ENCODE assay signal across 9 mouse cellular contexts in genomic region chr1:54585278-54585846, GRCm38 (mm10). TPM values are rescaled to one million over a fixed set of nuclear protein-coding genes. Genes with fewer than 3 reads are reported as not detected.
DNase-seq lines count a peak whose midpoint lies in the region; ATAC-seq and TF ChIP-seq lines count a peak whose summit lies in the region.
"Had no signal": no experiment of that assay in that cellular context is flagged by ENCODE, and none has a peak within 500 bp of the region (broad histone marks: within the 10 kb centered on the region; RNA-seq: fewer than 3 reads in every experiment).

No protein-coding gene starts in this region.

- peak overlapping the region in 1 of 3 experiments; percentile 28 for H3K4me3 ChIP-seq in CH12.LX (replicated peaks in 1 of 3; ENCODE audit: low read depth in 2 of 3, low read length in 2 of 3, poor library complexity in 1 of 3)
- H3K4me3 ChIP-seq in bone marrow macrophage, adult 2 months (ENCODE audit: insufficient read depth, low read length), result peak overlapping the region; percentile 7; the same call in 1 of the 2 replicates
- H3K4me3 ChIP-seq in kidney, embryonic 16.5 days (ENCODE audit: low read length), result no peak overlapping the region
- H3K4me3 ChIP-seq in neural tube, embryonic 13.5 days, result no peak overlapping the region
- no peak overlapping the region for H3K4me3 ChIP-seq in intestine, embryonic 16.5 days (ENCODE audit: low read length)

- no peak for TF ChIP-seq RAD21 in CH12.LX (IDR thresholded peaks at IDR 0.05; ENCODE audit: low read depth, low read length)

- H3K79me2 ChIP-seq in CH12.LX (replicated peaks; ENCODE audit: control insufficient read depth, extremely low read depth, insufficient read depth, poor library complexity, severe bottlenecking), result no peaks in the 10 kb centered on the region

- no peaks in the 10 kb centered on the region for H3K36me3 ChIP-seq in CH12.LX (replicated peaks in 1 of 2; ENCODE audit: control insufficient read depth in 1 of 2, insufficient read depth in 1 of 2, low read length in 1 of 2)
- no peaks in the 10 kb centered on the region for H3K36me3 ChIP-seq in kidney, embryonic 16.5 days (ENCODE audit: insufficient read depth, low read length)
- H3K36me3 ChIP-seq in neural tube, embryonic 13.5 days, result no peaks in the 10 kb centered on the region
- no peaks in the 10 kb centered on the region for H3K36me3 ChIP-seq in intestine, embryonic 16.5 days (ENCODE audit: control insufficient read depth, insufficient read depth, low read length)

- no peaks in the 10 kb centered on the region for H3K9me3 ChIP-seq in CH12.LX (replicated peaks; ENCODE audit: low read length)
- H3K9me3 ChIP-seq in kidney, embryonic 16.5 days (ENCODE audit: low read length), result no peaks in the 10 kb centered on the region
- no peaks in the 10 kb centered on the region for H3K9me3 ChIP-seq in neural tube, embryonic 13.5 days
- no peaks in the 10 kb centered on the region for H3K9me3 ChIP-seq in intestine, embryonic 16.5 days (ENCODE audit: control insufficient read depth, low read length)

- dilution Hi-C loops in CH12.LX (cut with MboI; ENCODE audit: extremely low pct_ligation_motif_present, extremely low pct_unique_long_range_greater_than_20kb, low sequenced_read_pairs), result no loop called here

- peak; percentile 80 for TF ChIP-seq EP300 in CH12.LX (IDR thresholded peaks at IDR 0.05; ENCODE audit: low read length)

- H3K27me3 ChIP-seq in CH12.LX (replicated peaks), result no peaks in the 10 kb centered on the region
- no peaks in the 10 kb centered on the region for H3K27me3 ChIP-seq in kidney, embryonic 16.5 days (ENCODE audit: insufficient read depth, low read length)
- H3K27me3 ChIP-seq in neural tube, embryonic 13.5 days, result no peaks in the 10 kb centered on the region
- no peaks in the 10 kb centered on the region for H3K27me3 ChIP-seq in intestine, embryonic 16.5 days (replicated peaks; ENCODE audit: control insufficient read depth, insufficient read depth, low read length)

- peak; percentile 96 for DNase-seq in CH12.LX (ENCODE audit: extremely low read depth)
- no peak for DNase-seq in left cerebral cortex, adult 18-20 months (ENCODE audit: low spot score in 2 of 2)
- DNase-seq in cerebellum, postnatal 10 days, result no peak
- no peak for DNase-seq in c-Kit-positive CD71-positive TER-119-positive erythroid progenitor cells, embryonic 14.5 days (ENCODE audit: low spot score)
- DNase-seq: right cerebral cortex, postnatal 14 days had no signal

- H3K4me1 ChIP-seq in CH12.LX (ENCODE audit: control insufficient read depth in 1 of 2, insufficient read depth in 2 of 2), result peaks cover 10 to 31% of the 10 kb centered on the region in 2 experiments
- peaks cover 27% of the 10 kb centered on the region for H3K4me1 ChIP-seq in bone marrow macrophage, adult 2 months (ENCODE audit: control insufficient read depth, insufficient read depth, low read length)
- 0 out of 2 replicates have a peak, but pooled peaks cover 7% of the 10 kb centered on the region for H3K4me1 ChIP-seq in kidney, embryonic 16.5 days (ENCODE audit: insufficient read depth, low read length)
- H3K4me1 ChIP-seq in neural tube, embryonic 13.5 days (replicated peaks), result peaks cover 12% of the 10 kb centered on the region
- no peaks in the 10 kb centered on the region for H3K4me1 ChIP-seq in intestine, embryonic 16.5 days (ENCODE audit: control insufficient read depth, insufficient read depth, low read length)

- peak overlapping the region; percentile 94 for H3K27ac ChIP-seq in CH12.LX (ENCODE audit: insufficient read depth, low read depth)
- H3K27ac ChIP-seq in bone marrow macrophage, adult 2 months (ENCODE audit: insufficient read depth, low read depth, low read length), result peak overlapping the region; percentile 59
- peak overlapping the region; percentile 65 for H3K27ac ChIP-seq in kidney, embryonic 16.5 days (ENCODE audit: low read length)
- no peak overlapping the region for H3K27ac ChIP-seq in neural tube, embryonic 13.5 days (replicated peaks)
- no peak overlapping the region for H3K27ac ChIP-seq in intestine, embryonic 16.5 days (ENCODE audit: low read length)

- TF ChIP-seq POLR2A in CH12.LX (IDR thresholded peaks at IDR 0.05; ENCODE audit: low read depth, low read length), result peak; percentile 59
- no peak for TF ChIP-seq POLR2A in bone marrow macrophage, adult 2 months (IDR thresholded peaks at IDR 0.05; ENCODE audit: borderline replicate concordance, low read depth, low read length)

- in situ Hi-C loops in CH12.LX (cut with MboI; ENCODE audit: low pct_ligation_motif_present, low pct_unique_long_range_greater_than_20kb, low sequenced_read_pairs), result no loop called here

- H3K9ac ChIP-seq in CH12.LX (ENCODE audit: insufficient read depth, low read depth), result peak overlapping the region; percentile 77
- H3K9ac ChIP-seq in kidney, embryonic 16.5 days (replicated peaks; ENCODE audit: low read length), result no peak overlapping the region
- H3K9ac ChIP-seq in neural tube, embryonic 13.5 days, result no peak overlapping the region
- no peak overlapping the region for H3K9ac ChIP-seq in intestine, embryonic 16.5 days (ENCODE audit: low read depth, low read length)

- ATAC-seq in kidney, embryonic 16.5 days (ENCODE audit: low FRiP score, low TSS enrichment), result peak; percentile 84
- ATAC-seq in neural tube, embryonic 13.5 days (ENCODE audit: low read depth), result 0 out of 2 replicates have a peak, but pooled peaks have one; percentile 16
- ATAC-seq in intestine, embryonic 16.5 days, result no peak

- WGBS in kidney, embryonic 16.5 days, result 20% methylated on average over 9 of the region's 9 CpGs
- WGBS in neural tube, embryonic 13.5 days, result 13% methylated on average over 9 of the region's 9 CpGs
- WGBS in intestine, embryonic 16.5 days, result 45% methylated on average over 9 of the region's 9 CpGs

- no peak for TF ChIP-seq CTCF in CH12.LX (conservative IDR thresholded peaks at IDR 0.05 in 1 of 2, IDR thresholded peaks at IDR 0.05 in 1 of 2; ENCODE audit: low read depth in 2 of 2, low read length in 2 of 2)
- TF ChIP-seq CTCF in bone marrow macrophage, adult 2 months (IDR thresholded peaks at IDR 0.05; ENCODE audit: low read depth, low read length), result no peak

- H3K4me2 ChIP-seq in CH12.LX (ENCODE audit: insufficient read depth, low read depth, poor library complexity, severe bottlenecking), result peak overlapping the region; percentile 99
- H3K4me2 ChIP-seq in kidney, embryonic 16.5 days (replicated peaks; ENCODE audit: low read depth, low read length), result no peak overlapping the region
- peak overlapping the region; percentile 13; the same call in 1 of the 2 replicates for H3K4me2 ChIP-seq in neural tube, embryonic 13.5 days
- no peak overlapping the region for H3K4me2 ChIP-seq in intestine, embryonic 16.5 days (ENCODE audit: low read depth, low read length)

TF ChIP-seq in CH12.LX, 34 proteins besides CTCF, POLR2A, EP300 and RAD21 (continues in another document):
- TF ChIP-seq MEF2A (IDR thresholded peaks at IDR 0.05; ENCODE audit: borderline replicate concordance, low read depth, low read length), result peak; percentile 64; the same call in 1 of the 2 replicates
- no peak for TF ChIP-seq E2F4 (IDR thresholded peaks at IDR 0.05; ENCODE audit: insufficient replicate concordance, low read depth, low read length)
- TF ChIP-seq HCFC1 (IDR thresholded peaks at IDR 0.05; ENCODE audit: low read depth, low read length), result peak; percentile 48
- TF ChIP-seq JUND (conservative IDR thresholded peaks at IDR 0.05; ENCODE audit: low read depth, low read length), result peak; percentile 63
- no peak for TF ChIP-seq MAFK (IDR thresholded peaks at IDR 0.05; ENCODE audit: insufficient replicate concordance, low read length)
- TF ChIP-seq MYC (IDR thresholded peaks at IDR 0.05; ENCODE audit: low read depth, low read length), result peak; percentile 67; the same call in 1 of the 2 replicates
- TF ChIP-seq ELF1 (IDR thresholded peaks at IDR 0.05; ENCODE audit: low read depth, low read length), result peak; percentile 77
- peak; percentile 73 for TF ChIP-seq MAX (IDR thresholded peaks at IDR 0.05; ENCODE audit: low read length)
- TF ChIP-seq TBP (conservative IDR thresholded peaks at IDR 0.05; ENCODE audit: low read depth, low read length), result peak; percentile 74
- peak; percentile 37; the same call in 1 of the 2 replicates for TF ChIP-seq NRF1 (IDR thresholded peaks at IDR 0.05; ENCODE audit: low read depth, low read length)
- TF ChIP-seq ZC3H11A (IDR thresholded peaks at IDR 0.05; ENCODE audit: low read depth, low read length), result no peak
- peak; percentile 31; the same call in 1 of the 2 replicates for TF ChIP-seq MAZ (IDR thresholded peaks at IDR 0.05; ENCODE audit: low read depth, low read length)
- 0 out of 2 replicates have a peak, but pooled peaks have one; percentile 17 for TF ChIP-seq NELFE (IDR thresholded peaks at IDR 0.05; ENCODE audit: low read depth, low read length)
- TF ChIP-seq JUN (IDR thresholded peaks at IDR 0.05; ENCODE audit: insufficient read depth, low read depth, low read length), result peak; percentile 68
- TF ChIP-seq BHLHE40 (IDR thresholded peaks at IDR 0.05; ENCODE audit: low read depth, low read length), result peak; percentile 85
- 0 out of 2 replicates have a peak, but pooled peaks have one; percentile 28 for TF ChIP-seq RCOR1 (conservative IDR thresholded peaks at IDR 0.05; ENCODE audit: low read depth, low read length)
- no peak for TF ChIP-seq KAT2A (IDR thresholded peaks at IDR 0.05; ENCODE audit: insufficient replicate concordance, low read length)
- peak; percentile 51 for TF ChIP-seq ZNF384 (IDR thresholded peaks at IDR 0.05; ENCODE audit: low read depth, low read length)
- peak; percentile 72 for TF ChIP-seq TCF12 (IDR thresholded peaks at IDR 0.05; ENCODE audit: low read depth, low read length)
- TF ChIP-seq USF1 (IDR thresholded peaks at IDR 0.05; ENCODE audit: low read depth, low read length), result no peak
- 0 out of 2 replicates have a peak, but pooled peaks have one; percentile 43 for TF ChIP-seq CHD2 (IDR thresholded peaks at IDR 0.05; ENCODE audit: low read length)
- peak; percentile 59; the same call in 1 of the 2 replicates for TF ChIP-seq MXI1 (IDR thresholded peaks at IDR 0.05; ENCODE audit: low read depth, low read length)
- TF ChIP-seq ETS1 (conservative IDR thresholded peaks at IDR 0.05; ENCODE audit: low read depth, low read length), result peak; percentile 80

RNA-seq across cellular contexts. Expression of gene Pgap1, which starts 27.9 kb away (rescaled TPM):
- total RNA-seq in CH12.LX (2012; rRNA removed), result 3.2 and 6.3 TPM in 2 replicates
- 3.4 and 4.0 TPM in 2 replicates for total RNA-seq in CH12.LX (2014; rRNA removed)
- 2.2 and 2.3 TPM in 2 replicates for polyA plus RNA-seq in CH12.LX (2012; ENCODE audit: insufficient read length, low read depth)
- polyA plus RNA-seq in bone marrow macrophage, adult 2 months (2012; ENCODE audit: insufficient read depth, insufficient read length, missing spikeins), result 30.1 and 33.2 TPM in 2 replicates
- polyA plus RNA-seq in kidney, embryonic 16.5 days (2015; fragmentation: Nextera tagmentation; extraction: Ambion mirVana), result 7.4 and 8.2 TPM in 2 replicates
- 18.6 and 20.3 TPM in 2 replicates for polyA plus RNA-seq in neural tube, embryonic 13.5 days (2015; fragmentation: Nextera tagmentation; extraction: Ambion mirVana)
- 7.5 and 8.3 TPM in 2 replicates for polyA plus RNA-seq in intestine, embryonic 16.5 days (2015; fragmentation: Nextera tagmentation; extraction: Ambion mirVana)
- total RNA-seq in left cerebral cortex, adult 18-20 months (2021), result 10 to 100 TPM; 26.3 to 31.0 TPM

Comparison
In these comparisons a context has a peak if more than half of its experiments do, and no peak if none do; other contexts are left out.
1. H3K27ac ChIP-seq: peak in CH12.LX (single experiment), bone marrow macrophage, adult 2 months (single experiment) and kidney, embryonic 16.5 days (single experiment); none in neural tube, embryonic 13.5 days (single experiment) and intestine, embryonic 16.5 days (single experiment).
2. H3K4me2 ChIP-seq: peak in CH12.LX (single experiment) and neural tube, embryonic 13.5 days (single experiment); none in kidney, embryonic 16.5 days (single experiment) and intestine, embryonic 16.5 days (single experiment).